Mouse (Mus musculus) bone marrow macrophage, adult 2 months (primary cell): ENCODE results near the gene Cisd3. TPM values are rescaled to one million over a fixed set of nuclear protein-coding genes. Genes with fewer than 3 reads are reported as not detected.
"Not testable (repeated sequence)": the region's sequence is repeated elsewhere in the genome, so short reads cannot be mapped to it uniquely, and the experiment has no call there.

Experiments used
- H3K27ac ChIP-seq: 2 replicates; pipeline ENCODE4 v1.5.1; 2012; ENCODE audit warnings: low read depth, low read length; ENCODE audit not compliant: insufficient read depth
- H3K4me1 ChIP-seq: 2 replicates; pipeline ENCODE4 v1.6.1; 2012; ENCODE audit warnings: low read length; ENCODE audit not compliant: control insufficient read depth, insufficient read depth
- H3K4me3 ChIP-seq: 2 replicates; pipeline ENCODE4 v1.5.1; 2012; ENCODE audit warnings: mild to moderate bottlenecking, low read length, moderate library complexity; ENCODE audit not compliant: insufficient read depth
- CTCF ChIP-seq: IDR thresholded peaks from 2 replicates; pipeline ENCODE4 v1.5.1; 2012; ENCODE audit warnings: low read depth, mild to moderate bottlenecking, low read length, moderate library complexity
- POLR2A ChIP-seq: IDR thresholded peaks from 2 replicates; pipeline ENCODE4 v1.6.1; 2012; ENCODE audit warnings: mild to moderate bottlenecking, low read depth, low read length, borderline replicate concordance
- polyA plus RNA-seq: library from polyadenylated mRNA; stranded (reverse); fragments of >200 nt; gene quantifications from 2 replicates; pipeline ENCODE4 v1.2.4, GENCODE M21; 2012; ENCODE audit not compliant: missing spikeins, insufficient read depth, insufficient read length

The Cisd3 gene
- polyA plus RNA-seq, 1 experiment: 45.2 TPM

DNA sequence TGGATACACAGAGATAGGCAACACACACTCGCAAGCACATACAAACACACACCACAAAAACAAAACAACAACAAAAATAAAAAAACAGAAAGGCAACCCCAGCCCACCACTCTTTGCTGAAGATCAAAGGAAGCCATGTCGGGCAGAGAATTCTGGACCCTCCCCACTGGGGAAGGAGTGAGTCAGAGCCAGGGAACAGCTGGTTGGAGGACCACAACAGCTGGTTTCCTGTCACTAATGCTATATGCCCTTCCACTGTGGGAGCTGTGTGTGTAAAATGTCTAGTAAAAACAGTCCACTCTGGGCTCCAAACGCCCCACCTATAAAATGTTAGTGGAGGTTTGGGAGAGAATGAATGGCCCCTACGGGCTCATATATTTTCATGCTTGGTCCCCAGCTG, 35.7 kb downstream of the Cisd3 start:
- peaks cover 26% of the 10 kb centered on the region for H3K4me1 ChIP-seq

DNA sequence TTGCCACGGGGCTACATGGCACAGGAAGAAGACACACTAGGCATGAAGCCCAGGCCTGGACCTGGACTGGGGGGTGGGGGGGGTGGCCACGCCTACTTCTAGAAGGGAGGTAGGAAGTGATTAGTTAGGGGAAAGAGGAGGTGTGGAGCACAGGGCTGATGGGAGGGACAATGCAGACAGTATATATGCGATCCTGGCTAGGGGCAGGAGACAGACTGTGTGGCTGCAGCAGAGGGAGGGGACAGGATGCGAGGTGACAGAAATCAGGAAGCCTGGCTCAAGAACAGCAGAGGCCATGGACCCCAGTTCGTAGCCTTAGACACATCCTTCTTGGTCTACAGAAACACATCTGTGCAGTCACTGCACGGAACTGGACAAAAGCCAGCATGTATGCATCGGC, 38.1 kb downstream of the Cisd3 start:
- H3K4me1 ChIP-seq: peaks cover 21% of the 10 kb centered on the region
- no peak overlapping the region for H3K4me3 ChIP-seq
- no peak overlapping the region for H3K27ac ChIP-seq
- no peak for TF ChIP-seq POLR2A
- no peak for TF ChIP-seq CTCF

More for the DNA sequence above, 35.7 kb downstream of the Cisd3 start:
- TF ChIP-seq CTCF: no peak
- TF ChIP-seq POLR2A: no peak
- Histone ChIP-seq H3K4me3 (no peak overlapping the region), H3K27ac (no peak overlapping the region)

DNA sequence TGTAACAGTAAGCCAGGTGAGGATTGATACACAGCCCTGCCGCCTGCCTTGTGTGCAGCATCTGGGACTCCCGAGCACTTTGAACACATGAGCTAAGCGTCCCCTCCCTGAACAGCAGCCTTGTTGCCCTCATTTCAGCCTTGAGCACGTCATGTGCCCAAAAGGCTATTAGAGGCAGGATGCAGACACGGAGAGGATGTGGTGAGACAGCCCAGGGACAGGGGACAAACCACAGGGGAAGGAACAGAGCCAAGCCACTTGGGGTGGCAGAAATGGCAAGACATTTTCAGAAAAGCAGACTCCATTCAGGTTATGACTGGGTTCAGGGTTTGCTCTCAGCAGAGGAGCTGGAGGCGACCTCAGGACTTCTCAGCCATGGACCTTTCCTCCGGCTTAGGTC, 42.7 kb downstream of the Cisd3 start:
- TF ChIP-seq CTCF (no peak), POLR2A (no peak)
- no peak overlapping the region for H3K27ac ChIP-seq
- H3K4me3 ChIP-seq: no peak overlapping the region
- H3K4me1 ChIP-seq: peaks cover 18% of the 10 kb centered on the region

- Histone ChIP-seq H3K4me1 (peaks cover 18% of the 10 kb centered on the region), H3K27ac (no peak overlapping the region), H3K4me3 (no peak overlapping the region)
- TF ChIP-seq CTCF (no peak), POLR2A (no peak)
Measured at GRCm38 (mm10) chr11:97728730-97729129, 43.1 kb downstream of the Cisd3 start.

GRCm38 (mm10) chr11:97733689-97734088, 48.1 kb downstream of the Cisd3 start:
- peaks cover 11% of the 10 kb centered on the region for H3K4me1 ChIP-seq
- H3K27ac ChIP-seq: no peak overlapping the region
- no peak overlapping the region for H3K4me3 ChIP-seq
- TF ChIP-seq POLR2A (no peak), CTCF (no peak)

GRCm38 (mm10) chr11:97734810-97735209, 49.2 kb downstream of the Cisd3 start:
- not testable (repeated sequence) for H3K27ac ChIP-seq, H3K4me1 ChIP-seq, H3K4me3 ChIP-seq

DNA sequence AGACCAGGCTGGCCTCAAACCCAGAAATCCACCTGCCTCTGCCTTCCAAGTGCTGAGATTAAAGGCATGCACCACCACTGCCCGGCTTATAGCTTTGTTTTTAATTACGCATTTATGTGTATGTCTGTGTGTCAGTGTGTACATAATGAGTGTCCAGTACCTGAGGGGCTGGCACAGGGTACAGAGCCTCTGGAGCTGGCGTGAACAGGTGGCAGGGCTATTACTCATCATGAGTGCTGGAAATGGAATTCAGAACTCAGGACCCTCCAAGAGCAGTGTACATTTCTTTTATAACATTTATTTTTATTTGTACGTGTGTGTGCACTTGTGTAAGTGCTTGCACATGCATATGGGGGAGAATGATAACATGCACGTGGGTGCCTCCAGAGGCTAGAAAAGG, 51.0 kb downstream of the Cisd3 start:
- TF ChIP-seq CTCF: no peak
- TF ChIP-seq POLR2A: no peak
- Histone ChIP-seq H3K4me3 (no peak overlapping the region), H3K4me1 (peaks cover 14% of the 10 kb centered on the region), H3K27ac (no peak overlapping the region)

DNA sequence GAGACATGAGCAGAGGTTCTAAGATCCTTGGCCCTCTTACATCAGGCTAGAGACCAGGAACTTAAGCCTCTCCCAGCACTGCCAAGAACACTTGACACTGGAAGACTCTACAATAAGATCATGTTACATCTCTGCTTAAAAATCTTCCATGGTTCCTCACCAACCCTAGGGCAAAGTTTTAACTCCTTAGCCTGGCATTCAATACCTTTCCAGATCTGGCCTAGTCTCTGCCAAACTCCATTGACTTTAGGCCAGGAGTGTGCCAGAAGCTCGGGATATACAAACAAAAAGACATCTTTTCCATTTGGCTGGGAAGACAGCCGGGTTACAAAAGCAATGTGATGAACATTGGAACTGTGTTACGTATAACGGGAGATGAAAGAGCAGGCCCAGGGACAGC, 52.0 kb downstream of the Cisd3 start:
- peaks cover 20% of the 10 kb centered on the region for H3K4me1 ChIP-seq
- no peak overlapping the region for H3K4me3 ChIP-seq
- TF ChIP-seq POLR2A (no peak), CTCF (no peak)
- H3K27ac ChIP-seq: no peak overlapping the region

Other genes with a start within 250 kb of the Cisd3 start
- not detected in 2 replicates for gene 4933428G20Rik, start 185.5 kb upstream of the Cisd3 start, polyA plus RNA-seq
- not detected in 2 replicates for gene Srcin1, start 109.6 kb upstream of the Cisd3 start, polyA plus RNA-seq
- gene Epop, start 56.1 kb upstream of the Cisd3 start, polyA plus RNA-seq: 2.5 and 3.0 TPM in 2 replicates
- gene Mllt6, start 22.4 kb upstream of the Cisd3 start, polyA plus RNA-seq: 40.4 and 48.7 TPM in 2 replicates
- 12.3 and 13.6 TPM in 2 replicates for gene Pcgf2, start 14.7 kb downstream of the Cisd3 start, polyA plus RNA-seq
- gene Psmb3, start 17.6 kb downstream of the Cisd3 start, polyA plus RNA-seq: 125 and 142 TPM in 2 replicates
- 25.3 and 26.0 TPM in 2 replicates for gene Pip4k2b, start 58.9 kb downstream of the Cisd3 start, polyA plus RNA-seq
- 19.1 and 19.8 TPM in 2 replicates for gene Cwc25, start 80.7 kb downstream of the Cisd3 start, polyA plus RNA-seq
- gene 1700001P01Rik, start 90.1 kb downstream of the Cisd3 start, polyA plus RNA-seq: not detected in 2 replicates
- 854 and 1,184 TPM in 2 replicates for gene Rpl23, start 96.6 kb downstream of the Cisd3 start, polyA plus RNA-seq
- gene Lasp1, start 113.2 kb downstream of the Cisd3 start, polyA plus RNA-seq: 194 and 201 TPM in 2 replicates
- 1.8 and 2.4 TPM in 2 replicates for gene B230217C12Rik, start 155.0 kb downstream of the Cisd3 start, polyA plus RNA-seq
- 0.67 and 1.5 TPM in 2 replicates for gene Fbxo47, start 198.3 kb downstream of the Cisd3 start, polyA plus RNA-seq